Mouse (Mus musculus) naive thymus-derived CD4-positive, alpha-beta T cell, adult 2 months (primary cell): ENCODE measurements around the gene Ociad1.
A peak's percentile ranks its signal among the peaks of the same experiment; 100 is the strongest.

Experiments used
- DNase-seq: peaks from one replicate; pipeline ENCODE4 v3.0.0-alpha.2; 2011; ENCODE audit warnings: low read depth

Ociad1 gene

GRCm38 (mm10) chr5:73339779-73340722 is 47.5 kb downstream of the Ociad1 start:
- no peak for DNase-seq

- DNase-seq = no peak
These were observed 48.2 kb downstream of the Ociad1 start, which contains the start of gene Ociad2 for GRCm38 (mm10) chr5:73340723-73341235. TSS of gene Ociad2 (minus strand) at chr5:73341028.

GRCm38 (mm10) chr5:73342701-73343355 is 50.2 kb downstream of the Ociad1 start:
- no peak for DNase-seq

GRCm38 (mm10) chr5:73344310-73344709 is 51.7 kb downstream of the Ociad1 start:
- peak; percentile 14 for DNase-seq

GRCm38 (mm10) chr5:73345254-73345653 is 52.7 kb downstream of the Ociad1 start:
- DNase-seq = no peak

- no peak for DNase-seq
These were observed 56.9 kb downstream of the Ociad1 start for GRCm38 (mm10) chr5:73349514-73349913.

- DNase-seq = no peak
These were observed 59.2 kb downstream of the Ociad1 start for GRCm38 (mm10) chr5:73351796-73352195.

GRCm38 (mm10) chr5:73353519-73353918 is 60.9 kb downstream of the Ociad1 start:
- no peak for DNase-seq

- DNase-seq = no peak
These were observed 61.4 kb downstream of the Ociad1 start for GRCm38 (mm10) chr5:73353978-73354377.

- no peak for DNase-seq
These were observed 62.8 kb downstream of the Ociad1 start for GRCm38 (mm10) chr5:73355393-73355792.

GRCm38 (mm10) chr5:73359134-73359751 is 66.7 kb downstream of the Ociad1 start:
- no peak for DNase-seq

- DNase-seq = no peak
These were observed 67.2 kb downstream of the Ociad1 start for GRCm38 (mm10) chr5:73359752-73360141.

- no peak for DNase-seq
These were observed 67.7 kb downstream of the Ociad1 start for GRCm38 (mm10) chr5:73360240-73360639.

GRCm38 (mm10) chr5:73362338-73362737 is 69.8 kb downstream of the Ociad1 start:
- no peak for DNase-seq

GRCm38 (mm10) chr5:73362791-73363190 is 70.2 kb downstream of the Ociad1 start:
- no peak for DNase-seq
